Mouse (Mus musculus) gastrocnemius, postnatal 25 days (tissue): ENCODE measurements around the gene Tldc2. TPM values are rescaled to one million over a fixed set of nuclear protein-coding genes. Genes with fewer than 3 reads are reported as not detected.

Experiments
- total RNA-seq, 2 experiments: library from RNA; stranded (reverse); gene quantifications; 1 replicate in 1 of 2; 2 replicates in 1 of 2; pipeline ENCODE4 v1.2.3; 2021

Tldc2 gene
- total RNA-seq, 2 experiments from 2014 or later, result not detected

Other genes starting within 250 kb of the Tldc2 start
- under 1 TPM; 0.46 to 0.86 TPM for gene Tgif2, start 247.0 kb upstream of the Tldc2 start, total RNA-seq
- gene 4930518I15Rik, start 229.1 kb upstream of the Tldc2 start, total RNA-seq, result under 1 TPM; 0.33 to 0.99 TPM
- 10 to 100 TPM; 86.8 to 87.6 TPM for gene Rab5if, start 223.9 kb upstream of the Tldc2 start, total RNA-seq
- gene Sla2, start 199.9 kb upstream of the Tldc2 start, total RNA-seq, result not detected
- gene Ndrg3, start 95.0 kb upstream of the Tldc2 start, total RNA-seq, result 10 to 100 TPM; 22.7 to 28.2 TPM
- gene Dsn1, start 79.9 kb upstream of the Tldc2 start, total RNA-seq, result 1 to 10 TPM; 1.2 to 1.9 TPM
- 1 to 10 TPM; 4.5 to 5.0 TPM for gene Soga1, start 7.8 kb upstream of the Tldc2 start, total RNA-seq
- 10 to 100 TPM; 12.0 to 14.5 TPM for gene Samhd1, start 48.2 kb downstream of the Tldc2 start, total RNA-seq
- 1 to 10 TPM; 1.4 to 2.3 TPM for gene Rbl1, start 117.5 kb downstream of the Tldc2 start, total RNA-seq
- 10 to 100 TPM; 70.0 to 79.6 TPM for gene Rpn2, start 192.0 kb downstream of the Tldc2 start, total RNA-seq
- gene Mroh8, start 192.5 kb downstream of the Tldc2 start, total RNA-seq, result 1 to 10 TPM in 1 of 2 experiments, under 1 TPM in 1; 0.48 to 1.2 TPM